Mouse (Mus musculus): ENCODE measurements around the gene Med11. TPM values are rescaled to one million over a fixed set of nuclear protein-coding genes. Genes with fewer than 3 reads are reported as not detected.

Gene Med11
- total RNA-seq, 2 experiments from 2014 or later, result 7.5 to 8.2 TPM

GRCm38 (mm10) chr11:70502018-70502417, 50.3 kb downstream of the Med11 start:
- no peak for DNase-seq

Small RNA genes lying within 50 kb of the gene (microRNA-seq; reads per million reads assigned to microRNA genes)
- gene Mir7115, result 0 to 0.76 reads per million in 2 experiments

Other genes starting within 250 kb of the Med11 start
- gene Slc16a11, start 239.2 kb upstream of the Med11 start, total RNA-seq (2021), result 1 to 10 TPM in 1 of 2 experiments, under 1 TPM in 1; 0.65 to 2.2 TPM
- 1 to 10 TPM; 2.1 to 2.9 TPM for gene Slc16a13, start 230.9 kb upstream of the Med11 start, total RNA-seq (2021)
- gene Bcl6b, start 222.1 kb upstream of the Med11 start, total RNA-seq (2021), result 10 to 100 TPM in 1 of 2 experiments, 1 to 10 TPM in 1; 5.5 to 15.5 TPM
- 10 to 100 TPM; 29.1 to 30.6 TPM for gene 0610010K14Rik, start 214.0 kb upstream of the Med11 start, total RNA-seq (2021)
- gene Gm21988, start 212.1 kb upstream of the Med11 start, total RNA-seq (2021), result 1 to 10 TPM; 2.7 TPM
- gene Rnasek, start 212.1 kb upstream of the Med11 start, total RNA-seq (2021), result 100 to 1,000 TPM in 1 of 2 experiments, 10 to 100 TPM in 1; 97.8 to 102 TPM
- 1 to 10 TPM; 1.6 to 1.9 TPM for gene Alox12, start 196.6 kb upstream of the Med11 start, total RNA-seq (2021)
- gene Alox12e, start 129.3 kb upstream of the Med11 start, total RNA-seq (2021), result not detected
- gene Alox15, start 99.9 kb upstream of the Med11 start, total RNA-seq (2021), result 1 to 10 TPM; 4.0 to 7.2 TPM
- 10 to 100 TPM; 19.0 to 19.3 TPM for gene Pelp1, start 41.9 kb upstream of the Med11 start, total RNA-seq (2021)
- gene Arrb2, start 19.3 kb upstream of the Med11 start, total RNA-seq (2021), result 10 to 100 TPM; 11.3 to 12.5 TPM
- gene Zmynd15, start 7.5 kb downstream of the Med11 start, total RNA-seq (2021), result 1 to 10 TPM; 1.7 to 2.8 TPM
- 1 to 10 TPM; 8.3 to 9.9 TPM for gene Cxcl16, start 8.1 kb downstream of the Med11 start, total RNA-seq (2021)
- 1 to 10 TPM; 1.4 to 2.4 TPM for gene Tm4sf5, start 53.3 kb downstream of the Med11 start, total RNA-seq (2021)
- gene Vmo1, start 62.7 kb downstream of the Med11 start, total RNA-seq (2021), result not detected
- gene Gltpd2, start 67.3 kb downstream of the Med11 start, total RNA-seq (2021), result not detected
- 100 to 1,000 TPM; 226 to 256 TPM for gene Psmb6, start 73.4 kb downstream of the Med11 start, total RNA-seq (2021)
- not detected for gene Gm40193, start 81.0 kb downstream of the Med11 start, total RNA-seq (2021)
- 1 to 10 TPM; 5.9 to 6.1 TPM for gene Pld2, start 88.1 kb downstream of the Med11 start, total RNA-seq (2021)
- 10 to 100 TPM; 41.3 to 48.0 TPM for gene Mink1, start 111.0 kb downstream of the Med11 start, total RNA-seq (2021)
- gene 4930544D05Rik, start 163.9 kb downstream of the Med11 start, total RNA-seq (2021), result not detected
- not detected for gene Chrne, start 167.3 kb downstream of the Med11 start, total RNA-seq (2021)
- gene Gp1ba, start 187.2 kb downstream of the Med11 start, total RNA-seq (2021), result under 1 TPM; 0.21 to 0.35 TPM
- gene Rnf167, start 195.3 kb downstream of the Med11 start, total RNA-seq (2021), result 10 to 100 TPM; 51.4 to 63.0 TPM
- 100 to 1,000 TPM; 619 to 711 TPM for gene Slc25a11, start 195.6 kb downstream of the Med11 start, total RNA-seq (2021)
- gene Pfn1, start 202.7 kb downstream of the Med11 start, total RNA-seq (2021), result 100 to 1,000 TPM; 303 to 305 TPM
- gene Eno3, start 205.3 kb downstream of the Med11 start, total RNA-seq (2021), result 1,000 to 10,000 TPM; 1,596 to 1,839 TPM
- gene Spag7, start 217.5 kb downstream of the Med11 start, total RNA-seq (2021), result 10 to 100 TPM; 89.3 to 93.9 TPM
- gene Camta2, start 236.2 kb downstream of the Med11 start, total RNA-seq (2021), result 10 to 100 TPM; 34.0 to 36.9 TPM
- gene Inca1, start 248.2 kb downstream of the Med11 start, total RNA-seq (2021), result 1 to 10 TPM; 6.1 to 7.7 TPM
- 100 to 1,000 TPM; 469 to 485 TPM for gene Kif1c, start 248.6 kb downstream of the Med11 start, total RNA-seq (2021)

Measured in heart, adult 18-20 months (tissue).